Mouse (Mus musculus): ENCODE data around the gene Agbl1. TPM values are rescaled to one million over a fixed set of nuclear protein-coding genes. Genes with fewer than 3 reads are reported as not detected.

Agbl1 gene
- not detected for polyA plus RNA-seq (2014; fragmentation: Illumina TruSeq; extraction: RNeasy Lipid Tissue Mini Kit (QIAGEN cat#74804))

GRCm38 (mm10) chr7:76229311-76229937 lies at the start of gene Agbl1:
Agbl1 (plus strand) TSS chr7:76229887.

Measured in ovary, adult 10 weeks (tissue).